Mouse (Mus musculus) left cerebral cortex, adult 11 months (tissue): Measurements from ENCODE around the gene Snap23.

Experiments used
- DNase-seq: peaks from one replicate; pipeline ENCODE4 v3.0.0; 2022; ENCODE audit warnings: low spot score

Snap23 gene

DNA sequence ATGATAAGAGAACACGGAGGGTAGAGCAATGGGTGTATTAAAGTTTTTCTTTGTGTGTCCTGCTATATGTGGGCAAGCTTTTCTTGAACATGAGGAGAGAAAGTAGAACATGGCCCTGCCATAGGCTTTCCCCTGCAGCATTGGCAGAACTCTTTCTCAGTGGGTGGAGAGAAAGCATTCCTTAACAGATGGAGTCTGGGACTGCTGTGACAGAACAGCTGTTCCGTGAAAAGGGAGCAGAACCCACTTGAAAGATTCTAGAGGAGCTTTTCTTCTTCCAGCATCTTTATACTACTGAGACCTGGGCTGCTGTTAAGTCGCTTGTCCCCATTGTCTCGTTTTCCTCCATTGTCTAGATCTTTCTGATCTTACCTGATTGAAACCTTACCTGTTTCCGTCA lies 22.3 kb downstream of the Snap23 start:
- DNase-seq = peak; percentile 64

DNA sequence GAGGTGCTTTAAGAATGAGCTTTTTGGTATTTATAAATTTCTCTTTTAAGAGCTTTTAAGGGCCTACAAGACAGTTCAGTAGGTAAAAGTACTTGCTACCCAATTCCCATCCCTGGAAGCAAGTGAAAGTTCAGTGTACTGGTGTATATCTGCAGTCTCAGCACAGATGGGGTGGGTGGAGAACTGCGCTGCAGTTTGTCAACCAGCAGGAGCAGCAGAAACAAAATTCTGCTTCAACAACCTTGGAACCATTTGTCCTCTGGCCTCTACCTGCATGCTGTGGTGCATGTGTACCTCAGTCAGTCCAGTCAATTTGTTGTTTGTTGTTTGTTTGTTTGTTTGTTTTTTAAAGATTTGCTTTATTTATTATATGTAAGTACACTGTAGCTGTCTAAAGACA lies 24.8 kb downstream of the Snap23 start:
- DNase-seq = no peak

DNA sequence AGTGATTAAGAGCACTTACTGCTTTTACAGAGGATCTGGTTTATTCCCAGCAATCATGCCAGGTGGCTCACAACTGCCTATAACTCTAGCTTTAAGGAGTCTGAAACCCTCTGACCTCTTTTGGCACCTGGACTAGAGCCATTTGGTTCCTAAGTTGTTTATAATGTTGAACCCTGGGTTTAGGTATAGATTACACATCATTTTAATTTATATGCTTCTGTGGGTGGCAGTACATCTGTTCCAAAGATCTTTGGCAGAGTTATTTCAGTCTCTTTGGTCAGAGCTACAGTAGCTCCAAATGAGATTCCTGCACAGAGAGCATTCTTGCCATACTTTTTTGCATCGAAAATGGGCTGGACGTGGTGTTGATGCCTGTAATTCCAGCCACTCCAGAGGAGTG lies 30.3 kb downstream of the Snap23 start:
- DNase-seq = no peak

DNA sequence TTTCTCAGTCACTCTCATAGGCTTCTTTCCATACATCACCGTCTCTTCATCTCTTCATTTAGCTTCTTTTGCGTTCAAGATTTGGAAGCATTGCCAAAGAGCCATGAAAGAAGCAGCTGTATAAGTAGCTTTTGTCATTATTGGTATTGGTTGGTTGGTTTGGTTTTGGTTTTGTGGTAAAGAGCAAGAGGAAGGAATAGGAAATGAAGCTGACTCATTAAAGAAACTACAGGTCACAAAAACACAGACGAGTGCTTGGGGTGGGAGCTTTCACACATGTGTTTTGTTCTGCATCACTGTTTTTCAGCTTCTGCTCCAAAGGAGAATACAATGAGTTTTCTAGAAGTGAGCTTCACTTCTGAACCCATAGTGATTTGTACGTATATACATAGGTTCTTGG lies 32.0 kb downstream of the Snap23 start:
- DNase-seq = no peak

DNA sequence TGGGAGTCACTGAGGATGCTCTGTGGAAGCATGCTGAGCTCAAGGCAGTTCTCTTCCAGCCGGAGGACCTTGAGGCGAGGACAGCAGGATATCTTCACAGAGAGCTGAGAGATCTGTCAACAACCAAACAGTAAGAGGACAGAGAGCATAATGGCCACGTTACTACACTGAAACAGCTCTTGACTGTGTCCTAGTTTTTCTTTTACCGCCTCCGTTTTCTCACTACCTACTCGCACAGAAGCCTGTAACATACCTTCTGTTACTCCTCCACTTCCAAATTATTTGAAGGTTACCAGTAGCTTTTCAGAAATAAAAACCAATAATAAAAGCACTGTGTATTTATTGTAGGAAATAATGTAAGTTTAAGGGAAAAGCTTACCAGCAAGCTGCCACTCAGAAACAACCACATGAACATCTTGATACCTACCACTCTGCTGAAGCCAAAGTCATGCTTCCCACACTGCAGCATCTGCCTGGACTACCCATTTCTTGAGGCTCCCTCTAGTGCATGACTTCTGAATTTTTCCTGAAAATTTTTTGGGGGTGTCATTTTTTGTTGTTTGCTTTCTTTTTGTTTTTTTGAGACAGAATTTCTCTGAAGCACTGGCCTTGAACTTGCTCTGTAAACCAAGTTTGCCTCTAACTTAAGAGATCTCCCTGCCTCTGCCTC lies 38.7 kb downstream of the Snap23 start:
- no peak for DNase-seq

DNA sequence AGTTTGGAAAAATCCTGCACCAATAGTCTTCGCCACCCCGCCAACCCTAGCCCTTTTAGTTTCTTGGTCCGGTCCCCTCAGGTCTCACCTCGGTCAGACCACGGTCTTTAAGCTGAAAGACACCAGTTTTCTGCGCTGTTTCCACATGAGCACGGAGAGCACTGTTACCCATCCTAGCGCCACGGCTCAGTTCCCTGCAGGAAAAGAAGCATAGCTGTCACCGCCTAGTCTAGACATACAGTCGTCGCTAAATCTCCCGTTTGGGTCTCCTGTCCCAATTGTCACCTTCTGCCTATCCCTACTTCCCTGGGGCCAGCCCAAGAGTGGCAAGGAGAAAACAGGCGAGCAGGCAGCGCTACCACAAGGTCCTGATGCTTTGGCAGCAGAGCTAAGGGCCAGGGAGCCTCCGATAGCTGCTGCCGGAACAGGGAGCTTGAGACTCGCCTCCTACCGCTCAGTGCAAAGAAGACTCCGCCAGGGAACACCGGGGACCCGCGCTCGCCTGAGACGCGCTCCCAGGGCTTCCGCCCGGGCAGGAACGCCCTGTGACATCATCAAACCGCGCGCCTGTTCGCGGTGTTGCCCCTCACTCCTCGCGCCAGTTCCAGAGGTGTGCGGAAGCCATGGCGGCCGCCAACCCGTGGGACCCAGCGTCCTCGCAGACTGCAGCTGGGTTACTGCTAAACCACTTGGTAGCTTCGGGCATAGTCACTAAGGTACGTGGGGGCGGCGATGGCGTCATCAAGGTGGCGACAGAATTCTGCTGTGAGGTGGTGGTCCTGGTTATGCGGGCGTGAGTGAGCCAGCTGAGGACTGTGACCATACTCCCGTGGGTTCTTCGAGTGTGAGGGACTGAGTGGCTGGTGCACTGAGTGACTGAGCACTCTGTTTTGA lies 41.6 kb downstream of the Snap23 start, which contains the start of the genes Haus2 and Lrrc57:
Gene Haus2, plus strand, starts transcription at position 554 of the 894 bp plus-strand sequence.
Gene Lrrc57, minus strand, starts transcription at position 691 of the 894 bp plus-strand sequence.
- DNase-seq = peak; percentile 84

DNA sequence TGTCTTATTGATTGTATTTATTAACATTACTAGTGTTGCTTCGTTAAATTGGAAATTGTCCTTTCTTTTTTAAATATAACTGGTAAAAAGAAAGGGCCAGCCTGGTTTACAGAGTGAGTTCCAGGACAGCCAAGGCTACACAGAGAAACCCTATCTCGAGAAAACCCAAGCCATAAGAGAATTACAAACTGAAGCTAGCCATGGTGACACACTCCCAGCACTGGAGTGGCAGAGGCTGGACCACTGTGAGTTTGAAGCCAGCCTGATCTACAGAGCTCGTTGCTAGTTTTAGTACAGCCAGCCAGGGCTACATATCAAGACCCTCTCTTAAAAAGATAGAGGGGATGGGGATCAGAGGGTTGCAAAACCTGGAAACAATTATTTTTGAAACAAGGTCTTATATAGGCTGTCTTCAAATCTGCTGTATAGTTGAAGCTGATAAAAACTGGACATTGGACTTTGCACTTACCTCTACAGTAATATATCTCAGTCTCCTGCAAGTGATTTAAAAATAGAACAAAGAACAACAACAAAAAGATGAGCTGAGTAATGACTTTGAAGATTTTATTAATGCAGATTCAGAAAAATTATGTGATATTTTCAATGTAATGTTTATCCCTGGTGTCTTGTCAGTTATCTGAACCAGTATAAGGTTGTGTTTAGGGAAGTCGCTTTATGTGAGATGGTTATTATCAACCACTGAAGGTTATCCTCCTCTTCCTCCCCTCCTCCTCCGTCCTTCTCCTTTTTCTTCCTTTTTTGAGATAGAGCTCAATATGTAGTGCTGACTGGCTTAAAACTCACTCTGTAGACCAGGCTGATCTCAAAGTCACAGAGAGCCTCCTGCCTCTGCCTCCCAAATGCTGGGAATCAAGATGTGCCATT lies 49.0 kb downstream of the Snap23 start:
- no peak for DNase-seq

DNA sequence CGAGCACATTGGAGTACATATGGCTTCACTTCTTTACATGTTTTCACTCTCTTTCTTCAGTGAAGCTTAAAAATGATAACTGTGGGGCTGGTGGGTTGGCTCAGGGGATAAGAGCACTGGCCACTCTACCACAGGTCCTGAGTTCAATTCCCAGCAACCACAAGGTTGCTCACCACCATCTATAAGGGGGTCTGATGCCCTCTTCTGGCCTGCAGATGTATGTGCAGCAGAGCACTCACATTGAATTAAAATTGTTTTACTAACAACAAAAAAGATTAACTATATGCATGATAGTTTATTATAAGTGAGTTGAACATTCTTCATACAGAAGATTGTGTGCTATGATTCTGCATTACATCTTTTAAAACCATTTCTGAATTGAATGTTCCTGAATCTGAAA lies 52.1 kb downstream of the Snap23 start:
- no peak for DNase-seq

DNA sequence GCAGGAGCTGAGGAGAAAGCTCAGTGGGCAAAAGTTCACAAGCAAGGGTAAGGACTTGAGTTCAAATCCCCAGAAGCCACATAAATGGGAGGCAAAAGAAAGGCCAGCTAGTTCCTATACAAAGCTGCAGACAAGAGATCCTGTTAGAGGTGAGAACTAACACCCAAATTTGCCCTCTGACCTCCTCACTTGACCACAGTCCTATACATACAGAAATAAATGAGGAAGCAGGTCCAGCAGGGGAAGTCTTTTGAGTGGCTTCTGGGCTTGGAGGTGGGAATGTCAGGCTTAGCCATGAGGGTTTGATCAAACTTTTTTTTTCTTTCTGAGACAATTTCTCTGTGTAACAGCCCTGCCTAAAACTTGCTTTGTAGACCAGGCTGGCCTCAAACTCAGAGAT lies 55.4 kb downstream of the Snap23 start:
- no peak for DNase-seq

DNA sequence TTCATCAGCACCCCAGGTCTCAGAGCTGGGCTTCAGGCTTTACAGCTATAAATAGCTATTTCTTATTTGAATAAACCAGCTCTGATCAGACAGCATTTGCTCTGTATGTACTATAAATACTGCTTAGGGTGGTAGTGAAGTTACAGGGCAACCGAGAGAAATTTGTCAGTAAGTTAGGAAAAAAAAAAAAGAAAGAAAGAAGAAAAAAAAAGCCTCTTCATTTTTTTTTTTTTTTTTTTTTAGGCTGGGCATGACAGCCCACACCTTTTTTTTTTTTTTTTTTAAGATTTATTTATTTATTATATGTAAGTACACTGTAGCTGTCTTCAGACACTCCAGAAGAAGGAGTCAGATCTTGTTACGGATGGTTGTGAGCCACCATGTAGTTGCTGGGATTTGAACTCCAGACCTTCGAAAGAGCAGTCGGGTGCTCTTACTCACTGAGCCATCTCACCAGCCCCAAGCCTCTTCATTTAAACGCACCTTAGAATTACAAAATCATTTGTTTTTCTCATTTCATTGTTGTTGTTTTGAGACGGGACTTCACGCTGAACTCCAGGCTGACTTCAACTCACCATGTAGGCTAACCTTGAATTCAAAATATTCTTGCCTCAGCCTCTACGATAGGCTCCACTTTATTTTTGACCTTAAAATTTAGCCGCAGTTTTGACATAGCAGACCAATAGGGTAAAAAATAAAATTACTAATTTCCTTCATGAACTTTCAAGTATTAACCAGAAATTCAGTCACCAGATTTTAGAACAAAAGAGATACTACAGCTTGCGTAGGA lies 60.8 kb downstream of the Snap23 start:
- DNase-seq = no peak

DNA sequence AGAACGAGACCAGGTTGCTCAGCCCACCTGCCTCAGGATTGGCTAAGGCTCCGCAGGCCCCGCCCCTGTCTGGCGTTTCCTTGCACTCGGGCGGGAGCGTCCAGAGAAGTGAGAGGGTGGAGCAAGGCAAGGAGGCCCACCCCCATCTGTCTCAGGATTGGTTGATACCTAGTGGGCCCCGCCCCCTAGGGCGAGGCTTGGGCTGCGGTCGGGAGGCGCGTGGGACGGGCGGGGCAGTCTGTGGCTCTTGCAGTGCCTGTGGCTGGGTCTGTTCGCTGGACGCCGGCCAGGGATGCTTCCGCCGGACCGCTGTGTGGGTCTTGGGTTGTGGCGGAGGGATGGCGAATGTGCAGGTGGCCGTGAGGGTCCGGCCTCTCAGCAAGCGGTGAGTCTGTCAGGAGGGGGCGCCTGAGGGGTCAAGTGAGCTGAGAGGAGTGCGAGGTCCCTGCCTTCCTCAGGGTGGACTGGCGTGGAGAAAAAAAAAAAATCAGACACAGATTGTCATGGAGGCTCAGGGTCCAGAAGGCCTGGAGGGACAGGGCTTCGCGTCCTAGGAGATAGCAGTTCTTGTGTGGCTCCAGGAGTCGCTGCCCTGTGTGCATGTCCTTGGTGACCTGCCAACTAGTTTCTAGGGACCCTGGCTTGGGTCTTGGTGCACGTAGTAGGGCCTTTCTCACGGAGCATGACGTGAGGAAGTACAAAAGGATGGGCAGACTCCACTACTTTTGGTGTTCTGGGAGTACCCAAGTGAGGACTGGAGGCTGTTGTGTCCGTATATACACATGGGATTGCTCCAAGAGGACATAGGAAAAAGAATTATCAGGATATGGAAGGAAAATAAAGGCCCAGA lies 61.6 kb downstream of the Snap23 start, which contains the start of gene Stard9:
Gene Stard9, plus strand, starts transcription at position 236 of the 850 bp plus-strand sequence.
- peak; percentile 98 for DNase-seq

DNA sequence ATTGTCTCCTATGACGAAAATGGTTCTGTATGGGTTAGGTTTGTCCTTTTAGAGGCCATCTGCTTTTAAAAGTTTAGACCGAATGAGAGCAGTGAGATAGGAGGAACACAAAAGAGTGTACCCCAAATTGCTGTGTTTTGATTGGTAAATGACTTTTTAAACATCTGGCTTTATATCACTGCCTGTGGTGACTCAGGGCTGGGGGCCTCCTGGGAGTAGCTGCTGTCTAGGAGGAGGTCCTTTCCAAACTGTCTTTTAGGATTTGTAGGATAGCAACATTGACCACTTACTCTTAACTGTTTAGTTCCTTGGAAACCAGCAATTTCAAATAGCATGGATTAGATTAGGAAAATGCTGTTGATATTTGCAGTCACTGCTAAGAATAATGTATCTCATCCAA lies 62.8 kb downstream of the Snap23 start:
- DNase-seq = no peak

DNA sequence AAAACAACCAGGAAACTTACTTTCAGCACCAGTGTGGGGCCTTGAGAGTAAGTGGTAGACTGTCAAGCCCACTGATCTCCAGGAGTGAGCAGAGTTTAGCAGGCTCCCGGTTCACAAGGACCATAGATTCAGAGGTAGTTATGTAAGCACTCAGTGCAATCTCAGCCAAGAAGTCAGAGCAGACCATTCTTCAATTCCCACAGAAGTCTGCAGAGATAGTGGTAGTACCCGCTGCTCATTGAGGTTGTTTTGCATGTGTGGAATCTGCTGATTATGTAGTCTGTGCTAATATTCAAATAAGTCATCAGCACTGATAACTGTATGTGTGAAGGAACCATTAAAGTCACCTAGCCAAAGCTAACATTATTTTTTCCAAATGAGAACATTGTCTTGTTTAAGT lies 63.2 kb downstream of the Snap23 start:
- DNase-seq = no peak

DNA sequence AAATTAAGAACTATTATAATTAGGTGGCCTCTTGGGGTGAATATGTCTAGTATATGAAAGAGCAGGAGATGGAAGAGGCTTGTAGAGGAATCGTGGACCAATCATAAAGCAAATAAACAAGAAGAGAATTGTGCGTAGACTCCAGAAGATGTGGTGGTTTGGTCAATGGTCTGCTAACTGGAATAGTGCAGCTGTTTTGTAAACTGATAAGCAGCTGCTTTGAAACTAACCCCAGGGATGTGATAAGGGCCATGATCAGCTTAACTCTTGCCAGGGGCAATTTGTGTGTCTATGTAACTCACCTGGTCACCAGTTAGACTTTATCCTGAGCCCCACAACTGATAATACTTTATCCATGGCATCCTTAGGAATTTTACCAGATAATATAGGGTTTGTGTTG lies 64.0 kb downstream of the Snap23 start:
- DNase-seq = no peak

DNA sequence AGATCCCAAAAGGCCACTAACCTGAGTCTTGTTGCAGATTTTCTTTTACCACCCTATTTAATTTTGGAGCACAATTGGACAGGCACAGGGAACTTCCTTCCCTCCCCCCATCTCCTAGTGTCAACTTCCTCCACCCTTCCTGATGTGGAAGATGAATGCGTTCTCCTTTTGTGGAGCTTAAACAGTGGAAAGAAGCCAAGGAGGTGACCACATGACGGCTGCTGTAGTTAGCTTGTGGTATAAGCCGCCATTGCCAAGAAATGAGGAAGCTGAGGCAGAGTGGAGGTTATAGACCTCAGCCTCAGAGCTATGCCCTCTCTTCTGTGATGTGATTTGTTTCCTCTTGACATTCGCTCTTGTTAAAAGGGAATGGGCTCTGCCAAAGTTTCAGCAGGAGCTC lies 64.5 kb downstream of the Snap23 start:
- no peak for DNase-seq

DNA sequence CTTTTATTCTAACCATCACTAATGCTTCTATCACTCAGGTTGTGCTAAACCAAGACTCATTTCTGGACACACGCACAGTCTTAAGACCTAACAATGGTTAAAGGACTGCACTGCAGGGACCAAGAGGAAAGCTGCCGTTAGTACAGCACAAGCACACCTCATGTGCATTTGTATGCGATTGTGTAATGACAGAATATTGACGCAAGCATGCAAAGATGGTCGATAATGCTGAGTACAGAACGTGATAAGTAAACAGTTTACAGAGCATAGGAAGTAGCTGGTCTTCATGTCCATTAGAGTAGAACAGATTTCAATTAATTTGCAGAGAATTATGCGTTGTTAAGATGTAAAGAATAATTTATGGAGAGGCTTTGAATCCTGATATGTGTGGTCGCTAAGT lies 73.4 kb downstream of the Snap23 start:
- DNase-seq = no peak

DNA sequence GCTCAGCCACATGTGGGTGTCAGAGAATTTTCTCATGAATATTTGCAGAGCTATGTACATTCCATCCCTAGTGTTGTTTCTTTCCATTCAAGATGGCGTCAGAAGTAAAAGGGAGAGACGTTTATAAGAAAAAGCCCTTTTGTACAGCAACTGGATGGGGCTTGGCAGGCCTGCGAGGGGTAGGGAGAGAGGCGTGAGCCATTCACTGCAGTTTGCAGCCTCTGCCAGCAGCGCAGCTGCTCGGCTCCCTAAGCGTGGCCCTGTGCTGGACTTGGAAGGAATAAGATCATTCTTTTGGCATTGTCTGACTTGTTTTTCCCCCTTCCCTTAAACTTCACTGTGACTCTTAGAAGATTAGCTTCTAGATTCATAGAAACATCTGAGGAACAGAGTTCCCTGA lies 76.4 kb downstream of the Snap23 start:
- no peak for DNase-seq

DNA sequence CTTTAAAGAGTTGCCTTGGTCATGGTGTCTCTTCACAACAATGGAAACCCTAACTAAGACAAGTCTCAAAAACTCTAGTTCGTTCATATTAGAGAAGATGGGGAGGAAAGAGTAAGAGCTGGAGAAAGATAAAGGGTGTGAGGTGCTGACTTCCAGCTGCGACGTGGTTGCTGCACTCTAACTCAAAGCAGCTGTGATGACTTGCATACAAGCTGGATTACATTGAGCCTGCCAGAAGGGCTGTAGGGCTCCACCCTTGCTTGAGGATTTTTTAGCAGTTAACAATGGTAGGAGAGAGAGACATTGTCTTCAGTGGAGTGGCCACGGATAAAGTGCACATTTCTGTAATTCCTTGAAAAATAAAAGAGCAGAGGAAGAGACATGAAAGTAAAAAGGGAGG lies 79.3 kb downstream of the Snap23 start:
- DNase-seq = no peak
